15 mouse cellular contexts compared by ENCODE assay signal in genomic region chr14:54509774-54510173, GRCm38 (mm10).
"Had no signal": no experiment of that assay in that cellular context is flagged by ENCODE, and none has a peak within 500 bp of the region (broad histone marks: within the 10 kb centered on the region; RNA-seq: fewer than 3 reads in every experiment).

No protein-coding gene starts in this region.

- H3K4me3 ChIP-seq: neural tube, embryonic 15.5 days; stomach, embryonic 15.5 days had no signal

- H3K9ac ChIP-seq: neural tube, embryonic 15.5 days; stomach, embryonic 15.5 days had no signal

- H3K9me3 ChIP-seq: neural tube, embryonic 15.5 days; stomach, embryonic 15.5 days had no signal

- DNase-seq: retina, postnatal 1 day; right cerebral cortex, adult 18-20 months; right cerebral cortex, postnatal 14 days; right cerebral cortex, postnatal 25 days; right cerebral cortex, postnatal 4 days; spleen, adult 18-20 months; thymus, adult 18-20 months; thymus, adult 2 months; thymus, postnatal 14 days; thymus, postnatal 25 days; thymus, postnatal 36 days; thymus, postnatal 4 days had no signal

- H3K4me1 ChIP-seq: neural tube, embryonic 15.5 days; stomach, embryonic 15.5 days had no signal

- H3K4me2 ChIP-seq: neural tube, embryonic 15.5 days; stomach, embryonic 15.5 days had no signal

- H3K27ac ChIP-seq: neural tube, embryonic 15.5 days; stomach, embryonic 15.5 days; stomach, postnatal 0 days had no signal

- H3K27me3 ChIP-seq: neural tube, embryonic 15.5 days; stomach, embryonic 15.5 days had no signal
